Mouse (Mus musculus) cortical plate, adult 2 months (tissue): ENCODE results near the gene Phf21a.

Source experiments
- CTCF ChIP-seq: fragments of 200-500 bp; IDR thresholded peaks from 2 replicates; pipeline ENCODE4 v1.5.1; 2011; ENCODE audit warnings: mild to moderate bottlenecking, control low read depth, low read length; ENCODE audit not compliant: insufficient read depth; ENCODE audit errors: extremely low read depth
- POLR2A ChIP-seq: fragments of 200-500 bp; IDR thresholded peaks from 2 replicates; pipeline ENCODE4 v1.6.1; 2011; ENCODE audit warnings: mild to moderate bottlenecking, low read length, control low read depth; ENCODE audit not compliant: insufficient read depth; ENCODE audit errors: extremely low read depth

GRCm38 (mm10) chr2:92379783-92380494 is 287.0 kb downstream of the Phf21a start:
- TF ChIP-seq CTCF (no peak), POLR2A (no peak)
